Mouse (Mus musculus): ENCODE measurements around the gene Tnfaip1.
A peak's percentile ranks its signal among the peaks of the same experiment; 100 is the strongest.
"Not testable (repeated sequence)": the region's sequence is repeated elsewhere in the genome, so short reads cannot be mapped to it uniquely, and the experiment has no call there.

Tnfaip1 gene

GRCm38 (mm10) chr11:78536080-78536689, at the start of gene Tnfaip1, which contains the start of gene Ift20:
Gene Tnfaip1, minus strand, starts transcription at chr11:78536332.
Gene Ift20, plus strand, starts transcription at chr11:78536361.
- DNase-seq = peak; percentile 98

DNA sequence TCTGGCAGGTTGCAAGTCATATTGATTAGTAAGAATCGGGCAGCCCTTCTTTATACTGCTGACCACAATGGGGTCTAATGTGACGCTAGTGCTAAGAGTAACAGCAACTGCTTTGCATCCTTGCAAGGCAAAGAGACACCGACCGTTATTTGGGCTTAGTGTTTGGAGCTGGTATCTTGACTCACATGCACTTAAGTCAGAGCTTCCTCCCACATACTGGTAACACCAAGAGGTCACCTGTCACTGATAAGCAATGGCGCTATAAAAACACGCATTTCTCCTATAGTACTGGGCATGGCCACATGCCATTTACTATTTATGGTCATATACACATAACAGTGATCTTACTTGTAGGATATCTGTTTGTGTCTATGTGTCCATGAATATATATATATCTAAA, 46.7 kb upstream of the Tnfaip1 start:
- no peak for DNase-seq

DNA sequence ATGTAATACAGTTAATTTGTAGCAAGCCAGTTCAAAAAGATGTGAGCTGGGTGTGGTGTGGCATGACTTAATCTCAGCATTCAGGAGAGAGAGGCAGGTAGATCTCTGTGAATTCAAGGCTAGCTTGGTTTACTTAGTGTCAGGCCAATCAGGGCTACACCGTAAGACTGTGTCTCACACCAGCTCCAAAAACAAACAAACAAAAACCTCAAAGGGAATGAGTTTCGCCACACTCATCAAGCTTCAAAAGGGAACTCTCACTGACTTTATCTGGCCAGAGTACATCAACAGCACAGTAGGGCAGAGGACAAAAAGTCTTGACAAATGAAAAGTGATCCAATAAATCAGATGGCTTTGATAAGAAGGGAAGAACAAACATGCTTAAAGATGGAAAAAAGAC, 38.8 kb upstream of the Tnfaip1 start:
- no peak for DNase-seq

- DNase-seq = no peak
Measured at GRCm38 (mm10) chr11:78574536-78574935, 38.4 kb upstream of the Tnfaip1 start.

DNA sequence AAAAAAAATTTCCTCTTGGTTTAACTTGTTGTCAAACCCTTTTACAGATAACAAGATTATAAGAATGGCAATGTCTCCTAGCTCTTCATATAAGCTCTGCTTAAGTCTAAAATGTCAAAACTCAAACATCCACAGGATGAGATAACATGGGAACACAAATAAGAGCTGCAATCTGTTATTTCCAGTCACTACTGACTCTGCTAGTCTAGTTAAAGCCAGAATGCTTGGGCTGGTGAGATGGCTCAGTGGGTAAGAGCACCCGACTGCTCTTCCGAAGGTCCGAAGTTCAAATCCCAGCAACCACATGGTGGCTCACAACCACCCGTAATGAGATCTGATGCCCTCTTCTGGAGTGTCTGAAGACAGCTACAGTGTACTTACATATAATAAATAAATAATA, 37.9 kb upstream of the Tnfaip1 start:
- DNase-seq = not testable (repeated sequence)

DNA sequence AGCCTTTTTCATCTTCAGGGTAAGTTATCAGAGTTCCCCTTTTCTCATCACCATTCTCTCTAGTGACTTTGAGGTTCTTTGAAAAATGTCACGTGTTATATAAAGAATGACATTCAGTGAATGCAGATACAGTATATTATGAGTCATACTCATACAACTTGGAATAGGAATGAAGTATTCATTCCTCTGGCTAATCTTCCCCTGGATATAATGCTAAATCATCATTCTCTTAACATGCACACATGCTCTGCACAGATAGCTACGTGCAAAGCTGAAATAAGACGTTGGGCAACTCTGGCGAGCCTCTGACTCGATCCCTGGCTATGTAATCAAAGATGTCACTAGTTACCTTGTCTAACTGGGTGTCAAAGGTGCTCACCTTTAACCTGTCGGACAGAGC, 35.7 kb upstream of the Tnfaip1 start:
- DNase-seq = no peak

GRCm38 (mm10) chr11:78571441-78571840, 35.3 kb upstream of the Tnfaip1 start:
- no peak for DNase-seq

DNA sequence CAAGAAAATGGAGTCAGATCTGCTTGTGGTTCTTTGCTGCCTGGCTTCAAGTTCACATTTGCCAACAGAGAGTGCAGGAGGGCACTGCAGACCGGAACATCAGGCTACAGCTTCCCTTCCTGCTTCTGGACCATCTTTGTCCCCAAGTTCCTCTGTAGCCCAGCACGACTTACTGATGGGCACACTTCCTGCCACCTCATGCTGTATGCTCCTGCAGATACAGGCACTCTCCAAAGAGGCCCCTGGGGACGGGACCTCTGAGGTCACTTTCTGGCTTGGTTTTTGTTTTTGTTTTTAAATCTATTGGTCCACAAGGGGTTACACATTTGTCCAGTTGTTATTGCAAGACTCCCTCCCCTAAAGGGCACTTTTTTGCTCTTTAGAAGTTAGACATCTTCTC, 33.7 kb upstream of the Tnfaip1 start:
- DNase-seq = peak; percentile 40

GRCm38 (mm10) chr11:78568827-78569226, 32.7 kb upstream of the Tnfaip1 start:
- DNase-seq = no peak

DNA sequence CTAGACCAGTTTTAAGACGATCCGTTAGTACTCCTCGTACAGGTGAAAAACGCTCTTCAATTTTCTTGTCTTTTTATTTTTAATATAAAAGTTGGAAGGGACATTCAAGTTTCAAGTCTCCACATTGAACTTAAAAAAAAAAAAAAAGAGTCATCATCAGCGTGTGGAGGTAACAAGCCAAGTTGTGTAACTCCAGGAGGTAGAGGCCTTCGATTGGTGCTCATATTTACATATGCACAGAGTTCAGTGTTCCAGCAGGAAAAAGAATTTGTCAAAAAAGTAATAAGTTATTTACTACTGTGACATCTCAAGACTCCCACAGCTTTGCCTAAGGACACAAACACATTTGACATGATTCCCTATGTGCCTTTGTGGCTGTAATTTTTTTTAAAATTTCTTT, 31.5 kb upstream of the Tnfaip1 start:
- DNase-seq = no peak

- DNase-seq = peak; percentile 48
Measured at GRCm38 (mm10) chr11:78566775-78567174, 30.6 kb upstream of the Tnfaip1 start.

- peak; percentile 88 for DNase-seq
Measured at GRCm38 (mm10) chr11:78560447-78560846, 24.3 kb upstream of the Tnfaip1 start.

GRCm38 (mm10) chr11:78557241-78557640, 21.1 kb upstream of the Tnfaip1 start:
- DNase-seq = peak; percentile 39

DNA sequence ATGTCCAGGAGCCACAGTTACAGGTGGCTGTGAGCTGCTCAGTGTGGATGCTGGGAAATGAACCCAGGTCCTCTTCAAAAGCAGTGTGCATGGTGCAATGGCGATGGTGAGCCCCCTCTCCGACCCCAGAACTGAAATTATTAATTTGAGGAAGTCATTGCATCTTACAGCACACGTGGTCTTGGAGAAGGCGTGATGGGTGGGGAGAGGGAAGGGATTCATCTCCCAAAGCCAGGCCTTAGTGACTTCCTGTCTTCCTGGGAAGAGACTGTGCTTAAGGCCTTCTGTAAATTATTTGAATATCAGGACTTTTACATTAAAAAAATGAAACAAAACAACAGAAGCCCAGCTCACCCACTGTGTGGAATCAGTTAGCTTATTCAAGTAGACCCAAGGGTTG, 19.9 kb upstream of the Tnfaip1 start:
- no peak for DNase-seq

DNA sequence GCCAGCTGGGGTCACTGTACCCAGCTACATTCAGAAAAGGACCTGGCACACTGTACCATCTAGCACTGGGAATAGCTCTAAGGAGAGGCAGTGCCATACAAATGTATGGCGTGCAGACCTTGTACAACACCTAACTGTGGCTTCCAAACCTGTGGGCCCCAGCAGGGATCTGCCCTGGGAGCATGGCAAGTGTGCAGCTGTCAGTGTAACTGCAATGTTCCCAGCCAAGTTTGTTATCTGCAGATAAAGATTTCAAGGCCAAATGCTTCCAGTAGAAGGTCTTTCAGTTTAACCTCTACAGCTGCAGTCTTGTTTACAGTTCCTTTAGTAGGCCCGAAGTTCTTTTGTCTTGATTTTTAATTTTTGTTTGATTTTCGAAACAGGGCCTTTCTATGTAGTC, 19.5 kb upstream of the Tnfaip1 start:
- no peak for DNase-seq

DNA sequence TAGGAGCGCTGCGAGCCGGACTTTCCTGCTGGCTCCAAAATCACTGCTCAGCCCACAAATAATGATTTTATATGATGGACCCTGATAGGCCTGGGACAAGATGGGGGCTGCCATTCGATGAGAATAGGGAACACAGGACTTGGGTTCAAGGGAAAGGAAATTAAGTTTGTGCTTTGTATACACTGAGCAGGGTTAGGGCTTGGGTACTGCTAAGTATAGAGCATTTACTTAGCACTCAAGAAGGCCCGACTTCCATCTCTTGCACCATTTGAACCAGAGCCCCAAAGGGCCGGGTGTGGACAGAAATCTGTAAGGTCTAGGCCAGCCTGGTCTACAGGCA, 14.9 kb upstream of the Tnfaip1 start:
- no peak for DNase-seq

GRCm38 (mm10) chr11:78550168-78551058, 14.3 kb upstream of the Tnfaip1 start, which contains the start of gene Tmem97:
Gene Tmem97, minus strand, starts transcription at chr11:78550777.
- DNase-seq = peak; percentile 97

DNA sequence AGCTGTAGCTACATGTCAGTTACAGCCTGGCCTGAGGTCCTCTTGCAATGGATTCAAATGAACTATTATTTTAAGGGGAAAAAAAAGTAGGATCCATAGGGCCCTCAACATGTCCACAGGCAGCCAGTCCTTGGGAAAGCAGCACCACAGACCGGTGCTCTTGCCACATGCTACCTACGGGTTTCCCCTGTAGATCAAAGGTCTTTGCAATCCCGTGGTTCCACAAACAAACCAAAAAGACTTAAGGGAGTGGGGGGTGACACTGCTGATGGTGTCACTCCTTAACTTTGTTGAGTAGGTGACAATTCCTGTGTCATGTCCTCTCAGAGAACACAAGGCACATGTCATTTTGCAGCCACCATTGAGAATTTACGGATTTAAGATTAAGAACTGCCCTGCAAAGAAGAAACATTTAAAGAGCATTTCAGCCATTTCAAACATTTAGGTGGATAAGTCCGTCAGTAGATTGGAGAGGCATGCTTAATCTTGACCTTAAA, 13.4 kb upstream of the Tnfaip1 start:
- no peak for DNase-seq

DNA sequence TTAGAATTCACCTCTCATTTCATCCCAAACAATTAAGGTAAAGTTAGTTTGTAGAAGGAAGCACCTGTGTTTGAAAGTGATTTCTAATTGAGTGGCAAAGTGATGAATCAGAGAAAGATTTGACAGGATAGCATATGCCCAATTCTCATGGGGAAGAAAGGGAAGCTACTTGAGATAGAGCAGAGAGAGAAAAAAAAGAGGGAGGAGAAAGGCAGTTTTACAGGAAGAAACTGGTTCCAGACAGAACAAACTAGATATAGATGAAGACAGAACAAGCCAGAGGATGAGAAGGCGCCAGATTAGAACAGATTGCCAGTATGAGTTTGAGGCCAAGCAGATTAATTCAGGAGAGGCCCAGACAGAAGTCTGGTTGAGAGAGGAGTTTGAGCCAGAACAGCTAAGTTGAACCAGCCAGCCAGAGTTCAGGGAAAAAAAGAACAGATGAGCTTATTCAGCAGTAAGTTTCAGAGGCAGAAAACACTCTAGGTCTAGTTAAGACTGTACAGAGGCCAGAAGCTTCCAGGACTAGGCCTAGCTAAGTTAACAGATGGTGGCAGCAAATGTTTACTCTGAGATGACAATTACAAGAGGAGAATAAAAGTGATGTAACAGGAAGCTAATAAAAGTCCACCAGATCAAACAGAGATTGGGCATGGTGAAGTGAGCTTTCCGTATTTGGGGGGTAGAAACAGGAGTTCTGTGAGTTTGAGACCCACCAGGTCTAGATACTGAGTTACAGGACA, 11.8 kb upstream of the Tnfaip1 start:
- DNase-seq = no peak

DNA sequence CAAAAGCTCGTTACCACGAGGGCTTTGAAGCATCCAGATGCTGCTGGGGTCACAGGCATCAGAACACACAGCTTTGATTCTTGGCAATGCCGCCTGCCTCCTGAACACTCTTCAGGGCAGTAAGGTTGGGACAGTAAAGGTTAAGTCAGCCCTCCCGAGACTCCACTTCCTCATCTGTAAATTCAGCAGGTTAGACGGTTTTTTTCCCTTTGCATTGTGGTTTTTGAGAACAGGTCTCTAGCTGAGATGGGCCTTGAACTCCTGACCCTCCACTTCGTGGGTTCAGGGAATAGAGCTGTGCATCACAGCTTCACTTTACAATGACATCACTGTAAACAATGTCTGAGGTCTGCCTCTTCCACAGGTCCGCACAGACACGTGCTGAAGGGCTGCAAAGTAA, 9.0 kb upstream of the Tnfaip1 start:
- DNase-seq = no peak

DNA sequence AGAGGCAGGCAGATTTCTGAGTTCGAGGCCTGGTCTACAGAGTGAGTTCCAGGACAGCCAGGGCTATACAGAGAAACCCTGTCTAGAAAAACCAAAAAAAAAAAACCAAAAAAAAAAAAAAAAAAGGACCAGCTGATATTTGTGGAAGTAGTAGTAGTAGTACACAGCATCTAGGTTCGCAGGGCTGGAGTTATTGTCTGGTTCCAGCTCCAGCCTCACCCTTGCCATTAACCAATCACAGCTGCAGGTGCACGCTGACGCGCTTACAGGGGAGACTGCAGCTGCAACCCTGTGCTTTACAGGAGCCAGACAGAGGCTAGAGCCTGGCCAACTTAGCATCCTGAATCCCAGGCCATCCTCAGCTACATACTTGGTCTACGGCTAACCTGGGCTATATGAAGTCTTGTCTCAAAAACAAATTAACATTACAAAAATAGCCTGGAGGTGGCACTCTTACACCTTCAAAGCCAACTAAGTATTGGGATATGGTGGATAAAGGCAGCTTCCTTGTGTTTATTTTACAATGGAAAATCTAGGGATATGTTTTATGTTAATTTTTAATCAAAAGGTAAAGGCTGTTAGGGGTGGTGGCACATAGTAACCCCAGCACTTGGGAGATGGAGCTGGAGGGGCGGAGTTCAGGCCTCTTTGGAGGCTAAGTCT, 8.4 kb upstream of the Tnfaip1 start:
- DNase-seq = no peak

GRCm38 (mm10) chr11:78540358-78540757, 4.2 kb upstream of the Tnfaip1 start:
- no peak for DNase-seq

- DNase-seq = no peak
Measured at GRCm38 (mm10) chr11:78536690-78537084, 555 bp upstream of the Tnfaip1 start.

Data from kidney, postnatal 10 days (tissue).